ENCODE assay signal across 14 mouse cellular contexts in genomic region chr1:23433612-23434011, GRCm38 (mm10). TPM values are rescaled to one million over a fixed set of nuclear protein-coding genes. Genes with fewer than 3 reads are reported as not detected.
A peak's percentile ranks its signal among the peaks of the same experiment; 100 is the strongest.
DNase-seq lines count a peak whose midpoint lies in the region; ATAC-seq lines count a peak whose summit lies in the region.
"Had no signal": no experiment of that assay in that cellular context is flagged by ENCODE, and none has a peak within 500 bp of the region (broad histone marks: within the 10 kb centered on the region; RNA-seq: fewer than 3 reads in every experiment).

No protein-coding gene starts in this region.

- intact Hi-C loops in heart, postnatal 10 days (cut with DNase I) = no loop called here

- H3K36me3 ChIP-seq in midbrain, embryonic 11.5 days (ENCODE audit: control insufficient read depth, insufficient read depth, low read length) = no peaks in the 10 kb centered on the region
- H3K36me3 ChIP-seq: neural tube, embryonic 13.5 days had no signal

- no peak overlapping the region for H3K4me2 ChIP-seq in midbrain, embryonic 11.5 days
- H3K4me2 ChIP-seq: hindbrain, embryonic 14.5 days; neural tube, embryonic 13.5 days had no signal

- no peak for ATAC-seq in midbrain, embryonic 11.5 days (ENCODE audit: low FRiP score)
- ATAC-seq: forebrain, embryonic 14.5 days had no signal

- no peak overlapping the region for H3K9ac ChIP-seq in midbrain, embryonic 11.5 days (ENCODE audit: low read length)
- H3K9ac ChIP-seq: hindbrain, embryonic 14.5 days; neural tube, embryonic 13.5 days had no signal

- H3K27ac ChIP-seq in midbrain, embryonic 11.5 days (ENCODE audit: low read depth, low read length) = no peak overlapping the region
- H3K27ac ChIP-seq: hindbrain, embryonic 14.5 days; kidney, postnatal 0 days; neural tube, embryonic 13.5 days had no signal

- H3K27me3 ChIP-seq in midbrain, embryonic 11.5 days (ENCODE audit: control insufficient read depth, insufficient read depth, low read length) = no peaks in the 10 kb centered on the region
- H3K27me3 ChIP-seq: neural tube, embryonic 13.5 days had no signal

- H3K4me3 ChIP-seq in midbrain, embryonic 11.5 days (ENCODE audit: low read depth, low read length) = no peak overlapping the region
- H3K4me3 ChIP-seq: neural tube, embryonic 13.5 days had no signal

- no peaks in the 10 kb centered on the region for H3K9me3 ChIP-seq in midbrain, embryonic 11.5 days (ENCODE audit: control insufficient read depth, low read length)
- H3K9me3 ChIP-seq: neural tube, embryonic 13.5 days had no signal

- 87% methylated on average over 3 of the region's 3 CpGs for WGBS in midbrain, embryonic 11.5 days

- no peaks in the 10 kb centered on the region for H3K4me1 ChIP-seq in midbrain, embryonic 11.5 days (ENCODE audit: control insufficient read depth, insufficient read depth, low read length)
- H3K4me1 ChIP-seq: neural tube, embryonic 13.5 days had no signal

- peak; percentile 3 for DNase-seq in kidney, adult 9 months
- DNase-seq in kidney, postnatal 4 days = no peak
- peak; percentile 15 for DNase-seq in adipocyte (ENCODE audit: low spot score)
- peak; percentile 8 for DNase-seq in heart, postnatal 10 days
- DNase-seq in lung, postnatal 36 days = peak; percentile 80
- no peak for DNase-seq in cerebellum, adult 9-11 months
- DNase-seq in midbrain, embryonic 11.5 days (ENCODE audit: low spot score, missing footprints) = no peak
- no peak for DNase-seq in cerebellum, adult 8-10 months
- DNase-seq: cerebellum, adult 18-20 months; right cerebral cortex, postnatal 25 days had no signal

RNA-seq across cellular contexts. Expression of gene Ogfrl1, which starts 36.0 kb away (rescaled TPM):
- total RNA-seq in heart, postnatal 10 days (2021) = 10 to 100 TPM; 13.5 to 13.8 TPM
- 11.5 and 12.1 TPM in 2 replicates for polyA plus RNA-seq in midbrain, embryonic 11.5 days (2014; fragmentation: Nextera tagmentation; extraction: Ambion mirVana)

Comparison
In these comparisons a context has a peak if more than half of its experiments do, and no peak if none do; other contexts are left out.
1. DNase-seq: peak in kidney, adult 9 months (single experiment), adipocyte (single experiment), heart, postnatal 10 days (2 of 2) and lung, postnatal 36 days (single experiment); none in kidney, postnatal 4 days (0 of 2), cerebellum, adult 9-11 months (single experiment), midbrain, embryonic 11.5 days (single experiment) and cerebellum, adult 8-10 months (single experiment).